Mouse (Mus musculus): ENCODE measurements around the gene Gm10972. TPM values are rescaled to one million over a fixed set of nuclear protein-coding genes. Genes with fewer than 3 reads are reported as not detected.
A peak's percentile ranks its signal among the peaks of the same experiment; 100 is the strongest.
"Not testable (repeated sequence)": the region's sequence is repeated elsewhere in the genome, so short reads cannot be mapped to it uniquely, and the experiment has no call there.

Gene Gm10972
- total and polyA plus RNA-seq, 3 experiments = not detected

DNA sequence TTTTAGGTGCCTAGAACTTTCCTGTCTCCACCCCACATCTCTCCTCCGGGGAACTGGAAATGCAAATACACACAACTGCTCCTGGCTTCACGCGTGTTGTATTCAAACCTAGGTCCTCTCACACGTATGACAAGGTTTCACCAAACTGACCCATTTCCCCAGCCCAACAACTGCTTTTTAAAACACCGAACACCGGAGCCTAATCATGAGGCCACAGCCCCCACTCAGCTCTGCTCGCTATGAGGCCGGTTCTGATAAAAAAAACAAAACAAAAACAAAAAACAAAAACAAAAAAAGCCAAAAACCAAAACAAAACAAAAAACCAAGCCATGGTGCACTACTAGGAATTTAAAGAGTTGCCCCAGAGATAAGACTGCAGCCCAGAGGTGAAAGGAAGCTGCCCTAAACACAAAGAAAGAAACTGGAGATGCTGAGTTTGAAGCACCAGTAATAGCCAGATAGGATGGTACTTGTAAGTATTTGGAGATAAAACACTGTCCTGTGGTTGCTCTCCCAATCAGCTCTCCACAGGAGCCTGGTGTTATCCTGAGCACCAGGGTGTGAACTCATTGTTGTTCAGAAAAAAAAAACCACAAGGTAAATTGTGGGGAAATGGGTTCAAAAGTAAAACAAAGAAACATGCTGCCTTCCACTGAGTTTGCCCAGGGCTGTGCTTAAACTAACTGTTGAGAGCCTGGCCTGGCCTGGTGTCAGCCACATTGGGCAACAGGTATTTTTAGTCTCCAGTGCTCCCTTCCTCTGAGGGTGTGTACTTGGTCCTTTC lies 43.3 kb downstream of the Gm10972 start (continued):
- TF ChIP-seq HCFC1 (IDR thresholded peaks at IDR 0.05; ENCODE audit: low read depth, low read length) = peak; percentile 52; the same call in 1 of the 2 replicates
- TF ChIP-seq EP300 (IDR thresholded peaks at IDR 0.05; ENCODE audit: low read depth in 1 of 2, low read length in 2 of 2) = peak; percentile 91 to 96
- TF ChIP-seq JUND (IDR thresholded peaks at IDR 0.05; ENCODE audit: low read depth, low read length) = peak; percentile 71; the same call in 1 of the 2 replicates
- TF ChIP-seq TBP (IDR thresholded peaks at IDR 0.05; ENCODE audit: low read depth, low read length) = 0 out of 2 replicates have a peak, but pooled peaks have one; percentile 23
- TF ChIP-seq MAZ (IDR thresholded peaks at IDR 0.05; ENCODE audit: low read depth, low read length) = peak; percentile 75; the same call in 1 of the 2 replicates
- TF ChIP-seq SIN3A (IDR thresholded peaks at IDR 0.05; ENCODE audit: low read length) = peak; percentile 97

DNA sequence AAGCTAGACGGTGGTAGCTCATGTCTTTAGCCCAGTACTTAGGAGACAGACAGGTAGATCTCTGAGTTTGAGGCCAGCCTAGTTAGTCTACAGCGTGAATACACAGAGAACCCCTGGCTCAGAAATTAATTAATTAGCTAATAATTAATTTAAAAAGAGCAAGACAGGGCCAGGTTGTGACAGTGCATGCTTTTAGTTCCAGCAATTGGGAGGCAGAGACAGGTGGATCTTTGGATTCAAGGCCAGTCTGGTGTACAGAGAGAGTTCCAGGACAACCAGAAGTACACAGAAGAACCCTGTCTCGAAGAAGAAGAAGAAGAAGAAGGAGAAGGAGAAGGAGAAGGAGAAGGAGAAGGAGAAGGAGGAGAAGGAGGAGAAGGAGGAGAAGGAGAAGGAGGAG lies 45.8 kb downstream of the Gm10972 start:
- not testable (repeated sequence) for H3K9me3 ChIP-seq (replicated peaks; ENCODE audit: insufficient read depth, low read length); H3K4me3 ChIP-seq (ENCODE audit: control insufficient read depth in 1 of 2, insufficient read depth in 1 of 2, low read depth in 2 of 2, low read length in 2 of 2); H3K79me2 ChIP-seq (ENCODE audit: control insufficient read depth, insufficient read depth, low read length, poor library complexity); H3K27me3 ChIP-seq (ENCODE audit: control insufficient read depth in 1 of 2, insufficient read depth in 2 of 2, low read length in 2 of 2); H3K9ac ChIP-seq (ENCODE audit: control insufficient read depth, low read depth, low read length, poor library complexity, severe bottlenecking); DNase-seq (ENCODE audit: low read depth, low spot score); H3K27ac ChIP-seq (ENCODE audit: control insufficient read depth, low read depth, low read length)
- Histone ChIP-seq H3K4me1 (ENCODE audit: control insufficient read depth in 1 of 2, insufficient read depth in 2 of 2, low read length in 2 of 2) (peaks cover 20 to 34% of the 10 kb centered on the region in 2 experiments), H3K36me3 (ENCODE audit: control insufficient read depth in 1 of 2, insufficient read depth in 2 of 2, low read length in 2 of 2) (peaks cover 0 to 18% of the 10 kb centered on the region in 2 experiments; a peak in 2 of 4 replicates)

DNA sequence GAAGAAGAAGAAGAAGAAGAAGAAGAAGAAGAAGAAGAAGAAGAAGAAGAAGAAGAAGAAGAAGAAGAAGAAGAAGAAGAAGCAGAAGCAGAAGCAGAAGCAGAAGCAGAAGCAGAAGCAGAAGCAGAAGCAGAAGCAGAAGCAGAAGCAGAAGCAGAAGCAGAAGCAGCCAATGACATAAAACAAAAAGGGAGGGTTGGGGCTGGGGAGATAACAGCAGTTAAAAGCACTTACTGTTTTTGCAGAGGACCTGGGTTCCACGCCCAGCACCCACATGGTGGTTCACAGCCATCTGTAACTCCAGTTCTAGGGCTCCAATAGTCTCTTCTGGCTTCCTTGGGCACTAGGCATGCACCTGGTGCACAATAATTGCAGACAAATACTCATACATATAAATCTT lies 46.3 kb downstream of the Gm10972 start:
- not testable (repeated sequence) for H3K9ac ChIP-seq (ENCODE audit: control insufficient read depth, low read depth, low read length, poor library complexity, severe bottlenecking); H3K27ac ChIP-seq (ENCODE audit: control insufficient read depth, low read depth, low read length); H3K79me2 ChIP-seq (ENCODE audit: control insufficient read depth, insufficient read depth, low read length, poor library complexity); H3K27me3 ChIP-seq (ENCODE audit: control insufficient read depth in 1 of 2, insufficient read depth in 2 of 2, low read length in 2 of 2); H3K4me3 ChIP-seq (ENCODE audit: control insufficient read depth in 1 of 2, insufficient read depth in 1 of 2, low read depth in 2 of 2, low read length in 2 of 2); H3K9me3 ChIP-seq (replicated peaks; ENCODE audit: insufficient read depth, low read length)
- Histone ChIP-seq H3K36me3 (ENCODE audit: control insufficient read depth in 1 of 2, insufficient read depth in 2 of 2, low read length in 2 of 2) (peaks cover 0 to 16% of the 10 kb centered on the region in 2 experiments; a peak in 2 of 4 replicates), H3K4me1 (ENCODE audit: control insufficient read depth in 1 of 2, insufficient read depth in 2 of 2, low read length in 2 of 2) (peaks cover 18 to 32% of the 10 kb centered on the region in 2 experiments)
- peak; percentile 90 for DNase-seq (ENCODE audit: low read depth, low spot score)
- TF ChIP-seq ZNF384 (IDR thresholded peaks at IDR 0.05; ENCODE audit: low read depth, low read length) (0 out of 2 replicates have a peak, but pooled peaks have one; percentile 5), TAL1 (IDR thresholded peaks at IDR 0.05; ENCODE audit: low read length) (peak; percentile 63), EP300 (IDR thresholded peaks at IDR 0.05; ENCODE audit: low read depth in 1 of 2, low read length in 2 of 2) (peak; percentile 30 to 52; a peak in 2 of 4 replicates), GATA1 (IDR thresholded peaks at IDR 0.05; ENCODE audit: low read depth, low read length) (peak; percentile 63)

DNA sequence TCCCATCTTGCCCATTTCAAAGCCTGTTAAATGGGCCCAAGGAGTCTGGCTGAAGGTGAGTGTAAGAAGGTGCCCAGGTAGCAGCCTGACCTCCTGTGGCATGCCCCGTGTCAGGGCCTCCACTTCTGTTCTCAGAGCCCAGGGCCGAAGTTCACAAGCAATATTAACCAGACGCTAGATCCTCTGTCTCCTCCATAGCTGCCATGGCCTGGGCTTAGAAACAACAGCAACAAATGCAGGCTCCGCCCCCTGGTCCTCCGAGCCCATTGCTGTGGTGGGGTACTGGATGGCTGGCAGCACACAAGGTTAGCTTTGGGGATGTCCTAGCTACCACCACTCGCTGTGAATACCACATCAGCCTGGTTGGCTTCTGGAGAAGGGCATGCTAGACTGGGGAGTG lies 47.2 kb downstream of the Gm10972 start:
- DNase-seq (ENCODE audit: low read depth, low spot score); H3K9me3 ChIP-seq (replicated peaks; ENCODE audit: insufficient read depth, low read length); H3K27me3 ChIP-seq (ENCODE audit: control insufficient read depth in 1 of 2, insufficient read depth in 2 of 2, low read length in 2 of 2); H3K9ac ChIP-seq (ENCODE audit: control insufficient read depth, low read depth, low read length, poor library complexity, severe bottlenecking); H3K79me2 ChIP-seq (ENCODE audit: control insufficient read depth, insufficient read depth, low read length, poor library complexity); H3K27ac ChIP-seq (ENCODE audit: control insufficient read depth, low read depth, low read length); H3K4me3 ChIP-seq (ENCODE audit: control insufficient read depth in 1 of 2, insufficient read depth in 1 of 2, low read depth in 2 of 2, low read length in 2 of 2): not testable (repeated sequence)
- peaks cover 0 to 16% of the 10 kb centered on the region in 2 experiments; a peak in 2 of 4 replicates for H3K36me3 ChIP-seq (ENCODE audit: control insufficient read depth in 1 of 2, insufficient read depth in 2 of 2, low read length in 2 of 2)
- H3K4me1 ChIP-seq (ENCODE audit: control insufficient read depth in 1 of 2, insufficient read depth in 2 of 2, low read length in 2 of 2) = peaks cover 16 to 30% of the 10 kb centered on the region in 2 experiments

Data from MEL (cell line).